Mouse (Mus musculus): ENCODE data around the gene Nr1d2. TPM values are rescaled to one million over a fixed set of nuclear protein-coding genes. Genes with fewer than 3 reads are reported as not detected.
A peak's percentile ranks its signal among the peaks of the same experiment; 100 is the strongest.
"Not testable (repeated sequence)": the region's sequence is repeated elsewhere in the genome, so short reads cannot be mapped to it uniquely, and the experiment has no call there.

The Nr1d2 gene
- total RNA-seq (2021): 100 to 1,000 TPM in 1 of 2 experiments, 10 to 100 TPM in 1; 88.0 to 102 TPM

DNA sequence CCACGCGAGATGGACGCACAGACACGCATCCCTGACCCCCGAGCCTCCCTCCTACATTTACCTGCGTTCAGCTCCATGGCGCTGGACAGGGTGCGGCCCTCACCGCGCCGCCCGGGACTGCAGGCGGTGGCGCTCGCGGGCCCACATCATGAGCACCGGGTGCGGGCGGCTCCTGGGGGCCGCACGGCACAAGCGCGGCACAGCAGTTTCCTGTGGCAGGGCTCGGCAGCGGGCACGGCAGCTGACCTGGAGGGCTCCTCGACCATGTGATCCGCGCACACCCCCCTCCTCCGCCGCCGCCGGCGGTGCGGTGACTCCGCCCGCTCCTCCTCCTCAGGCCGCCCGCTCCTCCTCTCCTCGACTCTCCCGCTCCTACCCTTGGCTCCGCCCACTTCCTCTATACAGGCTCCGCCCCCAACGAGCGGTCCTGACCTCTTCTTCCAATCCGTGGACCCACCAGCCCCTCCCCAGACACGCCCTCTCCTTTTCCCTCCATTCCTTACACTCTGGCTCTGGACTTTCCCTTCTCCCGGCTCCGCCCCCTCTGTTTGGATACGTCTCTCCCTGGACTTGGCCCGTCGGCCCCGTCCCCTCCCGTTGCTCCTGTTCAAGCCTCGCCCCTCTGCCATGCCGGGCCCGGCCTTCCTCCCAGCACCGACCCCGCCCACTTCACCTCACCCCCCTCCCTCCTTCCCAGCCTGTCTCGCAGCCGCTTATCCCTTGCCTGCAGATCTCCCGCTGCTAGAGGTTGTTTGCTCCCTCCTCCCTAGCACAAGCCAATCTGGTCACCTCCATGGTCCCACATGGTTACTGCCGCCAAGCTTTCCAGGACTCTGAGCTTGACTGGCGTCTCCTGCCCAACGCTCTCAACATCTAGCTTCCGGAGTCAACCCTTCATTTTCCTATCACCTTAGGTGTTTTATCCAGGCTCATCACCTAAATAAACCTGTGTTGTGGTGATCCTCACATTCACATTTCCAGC, at the start of gene Nr1d2:
Gene Nr1d2 (minus strand): TSS at position 378 of the 982 bp plus-strand sequence.
- peak; percentile 97 to 98 for DNase-seq (ENCODE audit: low spot score in 2 of 2)
- intact Hi-C loops (cut with DNase I): loop anchor here (1.0 kb wide), 1 partner anchor 32 kb away; the partner anchor contains the start of genes Nkiras1 and Rpl15

DNA sequence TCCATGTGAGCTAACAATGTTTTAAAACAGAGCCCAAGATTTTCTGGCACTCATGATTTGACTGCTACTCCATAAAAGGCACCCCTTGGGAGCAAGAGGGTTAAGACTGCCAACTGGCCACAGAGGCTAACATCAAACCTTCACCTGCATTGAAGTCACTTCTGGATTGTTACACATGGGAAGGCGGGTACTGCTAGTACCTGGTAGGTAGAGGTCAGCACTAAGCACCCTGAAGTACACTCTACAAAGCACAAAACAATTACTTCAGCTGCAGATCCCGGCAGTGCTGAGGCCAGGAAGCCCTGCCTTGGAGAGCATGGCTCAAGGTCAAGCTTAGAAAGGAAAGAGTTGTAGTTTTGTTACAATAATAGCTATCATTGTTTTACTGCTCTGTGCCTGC, 48.5 kb upstream of the Nr1d2 start:
- no peak for DNase-seq (ENCODE audit: low spot score in 2 of 2)
- intact Hi-C loops (cut with DNase I): no loop called here

DNA sequence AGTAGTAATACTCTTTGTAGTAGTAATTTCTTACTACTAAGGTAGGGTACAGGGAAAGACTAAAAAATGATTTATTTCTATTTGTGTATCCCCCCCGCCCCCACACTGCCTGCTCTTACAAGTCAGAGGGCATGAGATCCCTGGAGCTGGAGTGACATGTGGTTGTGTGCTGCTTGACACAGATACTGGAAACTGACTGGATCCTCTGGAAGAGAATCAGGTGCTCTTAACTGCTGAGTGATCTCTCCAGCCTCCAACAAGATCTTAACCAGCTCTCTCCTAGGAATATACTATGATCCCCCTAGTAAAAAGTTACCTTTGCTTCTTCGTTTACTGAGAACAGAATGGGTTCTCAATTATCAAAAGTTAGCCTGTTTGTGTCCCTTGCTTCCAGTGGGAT, 47.5 kb upstream of the Nr1d2 start:
- intact Hi-C loops (cut with DNase I): no loop called here
- no peak for DNase-seq (ENCODE audit: low spot score in 2 of 2)

DNA sequence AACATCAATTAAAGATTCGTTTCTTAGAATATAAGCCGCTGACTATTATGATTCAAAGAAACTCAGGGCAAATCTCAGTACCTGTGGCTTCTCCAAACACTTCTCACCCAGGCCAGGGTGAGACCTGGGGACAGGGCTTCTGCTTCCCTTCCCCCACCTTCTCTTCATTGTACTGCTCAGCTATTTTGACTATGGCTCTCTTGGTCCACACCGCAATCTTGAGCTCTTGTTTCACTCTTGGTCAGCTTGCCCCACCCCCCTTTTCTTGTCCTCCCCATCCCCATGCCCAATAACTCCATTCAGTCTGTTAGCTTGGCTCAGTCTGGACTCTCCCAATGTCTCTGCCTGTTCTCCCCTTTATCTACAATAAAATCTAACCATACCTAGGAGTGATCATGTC, 46.5 kb upstream of the Nr1d2 start:
- intact Hi-C loops (cut with DNase I): no loop called here
- no peak for DNase-seq (ENCODE audit: low spot score in 2 of 2)

DNA sequence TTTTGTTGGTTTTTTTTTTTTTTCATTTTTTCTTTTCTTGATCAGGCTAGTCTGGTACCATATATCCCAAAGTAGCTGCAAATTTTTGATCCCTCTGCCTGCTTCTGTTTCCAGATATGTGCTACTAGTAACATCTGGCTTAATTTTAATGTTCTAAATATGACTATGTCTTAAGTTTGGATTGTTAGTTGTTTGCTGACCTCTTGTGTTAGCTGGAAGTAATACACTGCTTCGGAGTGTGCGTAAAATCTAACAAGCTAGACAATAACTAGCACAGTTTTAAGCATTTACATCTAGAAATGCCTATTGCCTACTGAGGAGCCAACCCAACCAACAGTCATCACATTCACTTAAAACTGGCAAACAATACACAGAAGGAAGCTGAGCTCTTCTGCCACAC, 45.7 kb upstream of the Nr1d2 start:
- no peak for DNase-seq (ENCODE audit: low spot score in 2 of 2)
- intact Hi-C loops (cut with DNase I): no loop called here

DNA sequence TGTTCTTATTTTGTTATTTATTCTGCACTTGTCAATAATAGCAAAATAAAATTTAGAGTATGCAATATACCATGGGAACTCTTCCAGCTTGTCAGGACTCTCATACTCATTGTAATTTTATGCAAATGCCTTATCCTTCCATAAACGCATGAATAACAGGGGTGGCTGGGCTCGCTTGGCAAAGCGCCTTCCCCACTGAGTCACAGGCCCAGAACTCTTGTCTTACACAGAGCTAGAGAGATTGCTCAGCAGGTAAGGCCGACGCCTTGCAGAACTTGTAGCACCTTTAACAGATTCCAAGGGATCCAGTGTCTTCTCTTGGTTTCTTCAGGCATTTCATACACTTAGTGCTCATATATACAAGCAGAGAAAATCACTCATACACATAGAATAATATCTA, 41.4 kb upstream of the Nr1d2 start:
- intact Hi-C loops (cut with DNase I): no loop called here
- DNase-seq (ENCODE audit: low spot score in 2 of 2): no peak

DNA sequence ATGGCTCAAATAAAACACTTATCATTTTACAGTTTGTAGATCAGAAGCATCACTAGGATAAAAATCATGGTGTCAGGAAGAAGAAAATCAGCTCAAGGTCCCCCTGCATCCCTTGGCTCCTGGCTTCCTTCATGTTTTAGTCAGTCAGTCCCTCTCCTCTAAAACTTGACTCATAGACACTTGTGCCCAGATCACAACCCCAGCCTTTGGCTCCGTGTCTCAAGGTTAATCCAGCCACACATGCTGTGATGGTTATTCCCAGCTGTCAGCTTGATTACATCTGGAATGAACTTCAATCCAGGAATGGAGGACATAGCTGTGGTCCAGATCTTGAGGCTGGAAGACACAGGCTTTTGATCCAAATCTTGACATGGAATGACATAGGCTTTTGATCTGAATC, 35.6 kb upstream of the Nr1d2 start:
- intact Hi-C loops (cut with DNase I): loop anchor here (5.0 kb wide), 1 partner anchor 58 kb away; the partner anchor contains the start of gene Ube2e1

DNA sequence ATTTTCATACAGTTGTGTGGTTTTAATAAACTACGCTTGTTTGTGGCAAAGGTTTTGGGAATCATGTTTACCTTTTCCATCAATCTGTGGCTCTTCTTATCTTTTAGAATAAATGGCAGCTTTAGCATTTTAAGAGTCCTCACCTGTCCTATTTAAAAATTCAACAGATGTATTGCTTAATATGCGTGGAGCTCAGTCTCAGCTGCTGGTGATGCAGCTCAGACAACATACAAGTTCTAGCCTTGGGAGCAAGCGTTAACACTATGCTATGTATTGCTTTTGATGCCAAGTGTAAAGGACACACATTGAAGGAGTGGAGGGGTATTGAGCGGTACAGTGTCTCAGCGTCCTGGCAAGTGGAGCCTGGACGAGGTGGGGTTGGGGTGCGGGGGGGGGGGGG, 32.7 kb upstream of the Nr1d2 start:
- intact Hi-C loops (cut with DNase I): loop anchor here (1.0 to 5.0 kb wide), 2 partner anchors 32 to 61 kb away; partner anchors contain the start of genes Nr1d2 and Ube2e1

More for the DNA sequence above, 35.6 kb upstream of the Nr1d2 start:
- no peak for DNase-seq (ENCODE audit: low spot score in 2 of 2)

DNA sequence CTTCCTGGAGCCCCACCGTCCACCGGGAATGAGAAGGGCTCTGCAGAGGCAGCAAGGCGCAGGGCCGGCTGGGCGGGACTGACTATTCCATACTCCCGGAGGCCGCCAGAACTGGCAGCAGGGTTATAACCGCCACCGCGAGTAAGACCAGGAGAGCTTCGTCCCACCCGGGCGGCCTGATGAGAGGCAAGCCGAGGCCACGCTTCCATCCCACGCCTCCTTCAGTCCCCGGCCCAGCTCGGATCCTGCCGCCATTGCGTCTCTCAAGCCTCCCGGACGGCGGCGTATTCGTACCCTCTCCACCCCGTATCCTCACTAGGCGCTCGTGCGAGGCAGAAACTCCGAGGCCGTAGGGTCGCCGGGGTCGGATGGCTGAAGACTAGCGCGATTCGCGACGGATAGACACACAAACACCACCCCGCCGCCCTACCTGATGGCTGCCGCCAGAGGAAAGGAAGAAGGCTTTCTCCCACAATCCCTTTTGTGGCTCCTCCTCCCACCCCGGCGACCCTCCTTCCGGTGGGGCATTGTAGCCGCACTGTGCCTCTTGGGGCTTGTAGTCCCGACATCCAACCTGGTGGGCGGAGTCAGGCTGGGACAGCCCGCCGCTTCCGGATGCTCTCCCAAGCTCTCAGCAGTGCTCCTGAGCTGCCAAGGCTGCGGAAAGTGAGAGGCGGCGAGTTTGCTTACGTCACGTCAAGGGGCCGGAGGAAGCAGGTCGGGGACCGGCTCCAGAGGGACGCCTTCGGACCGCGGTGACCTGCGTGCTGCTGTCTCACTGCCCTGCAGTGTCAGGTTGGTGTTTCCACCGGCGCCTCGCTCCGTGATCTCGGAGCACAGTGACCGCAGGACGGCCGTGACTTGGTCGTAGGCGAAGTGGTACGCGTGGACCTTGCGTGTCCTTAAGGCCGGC, 31.9 kb upstream of the Nr1d2 start, which contains the start of the genes Nkiras1 and Rpl15:
Gene Nkiras1 (plus strand): TSS at position 608 of the 913 bp plus-strand sequence.
Gene Rpl15 (minus strand): TSS at position 863 of the 913 bp plus-strand sequence.
- intact Hi-C loops (cut with DNase I): loop anchor here (1.0 to 5.0 kb wide), 2 partner anchors 31 to 62 kb away; partner anchors contain the start of genes Nr1d2 and Ube2e1
- peak; percentile 98 for DNase-seq (ENCODE audit: low spot score in 2 of 2)

More for the DNA sequence above, 32.7 kb upstream of the Nr1d2 start:
- no peak for DNase-seq (ENCODE audit: low spot score in 2 of 2)

DNA sequence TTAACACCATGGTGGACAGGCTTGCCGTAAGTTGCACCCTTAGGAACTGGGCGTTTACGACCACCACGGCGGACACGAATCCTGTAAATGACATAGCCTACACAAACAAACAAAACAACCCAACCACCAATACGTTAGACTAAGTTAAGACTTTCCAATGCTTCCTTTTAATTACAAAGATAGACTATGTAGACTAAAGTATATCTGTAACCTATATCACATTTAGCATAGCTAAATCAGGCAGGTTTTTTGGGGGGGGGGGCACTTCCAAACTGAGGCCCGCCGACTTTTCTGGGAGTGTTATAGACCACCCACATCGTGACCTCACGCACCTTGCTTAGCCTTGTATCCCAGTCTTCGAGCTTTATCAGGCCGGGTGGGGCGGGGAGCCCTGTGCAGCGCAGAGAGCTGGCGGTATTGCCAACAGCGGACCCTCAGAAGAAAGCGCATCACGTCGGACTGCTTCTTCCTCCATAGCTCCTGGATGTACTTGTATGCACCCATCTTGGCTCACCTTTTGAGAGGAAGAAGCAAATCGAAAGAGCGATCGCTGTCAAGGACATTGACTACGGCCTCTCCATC, 31.1 kb upstream of the Nr1d2 start:
- intact Hi-C loops (cut with DNase I): loop anchor here (5.0 kb wide), 1 partner anchor 62 kb away; the partner anchor contains the start of gene Ube2e1

DNA sequence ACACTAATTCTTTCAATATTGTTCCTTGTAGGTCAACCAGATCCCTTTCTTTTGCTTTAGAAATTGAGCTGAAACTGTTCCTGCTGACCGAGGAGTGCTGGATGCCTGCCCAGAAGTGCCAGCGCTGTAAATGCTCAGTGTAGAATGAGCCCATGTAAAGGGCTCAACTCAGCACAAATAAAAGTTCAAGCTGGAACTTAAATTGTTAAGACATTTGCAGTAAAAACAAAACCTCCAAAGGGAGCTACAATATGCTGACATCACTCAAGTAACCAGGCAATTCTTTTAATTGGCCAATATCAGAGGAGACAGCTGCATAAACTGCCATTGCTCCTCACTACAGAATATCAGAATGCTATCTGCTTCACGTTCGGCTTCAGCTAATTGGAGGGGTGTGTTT, 24.5 kb upstream of the Nr1d2 start:
- DNase-seq (ENCODE audit: low spot score in 2 of 2): peak in 1 of 2 experiments; percentile 33
- intact Hi-C loops (cut with DNase I): no loop called here

More for the DNA sequence above, 31.1 kb upstream of the Nr1d2 start:
- not testable (repeated sequence) for DNase-seq (ENCODE audit: low spot score in 2 of 2)

DNA sequence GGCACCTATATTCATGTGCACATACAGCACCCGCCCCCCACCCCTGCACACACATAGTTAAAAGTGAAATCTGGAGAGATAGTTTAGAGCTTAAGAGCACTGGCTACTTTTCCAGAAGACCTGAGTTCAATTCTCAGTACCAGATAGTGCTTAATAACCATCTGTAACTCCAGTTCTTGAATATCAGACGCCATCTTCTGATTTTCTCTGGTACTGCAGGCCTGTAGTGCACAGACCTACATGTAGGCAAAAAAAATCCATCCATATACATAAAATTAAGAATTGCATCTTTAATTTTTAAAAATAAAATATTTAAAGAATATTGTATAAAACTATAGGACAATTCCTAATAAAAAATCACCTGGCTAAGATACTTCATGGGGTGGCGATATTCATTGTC, 22.3 kb upstream of the Nr1d2 start:
- no peak for DNase-seq (ENCODE audit: low spot score in 2 of 2)
- intact Hi-C loops (cut with DNase I): no loop called here

DNA sequence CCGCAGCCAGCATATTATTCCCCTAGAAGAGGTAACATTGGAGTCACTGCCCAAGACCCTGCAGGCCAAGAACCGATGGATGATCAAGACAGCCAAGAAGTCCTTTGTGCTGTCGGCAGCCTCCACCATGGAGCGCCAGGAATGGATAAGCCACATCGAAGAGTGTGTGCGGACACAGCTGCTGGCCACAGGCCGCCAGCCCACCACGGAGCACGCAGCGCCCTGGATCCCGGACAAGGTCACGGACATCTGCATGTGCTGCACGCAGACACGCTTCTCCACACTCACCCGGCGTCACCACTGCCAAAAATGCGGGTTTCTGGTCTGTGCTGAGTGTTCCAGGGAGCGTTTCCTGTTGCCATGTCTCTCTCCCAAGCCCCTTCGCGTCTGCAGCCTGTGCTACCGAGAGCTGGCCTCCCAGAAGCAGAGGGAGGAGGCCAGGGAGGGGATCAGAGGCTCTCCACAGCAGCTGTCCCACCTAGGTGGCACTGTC, 3.8 kb upstream of the Nr1d2 start:
- intact Hi-C loops (cut with DNase I): no loop called here

DNA sequence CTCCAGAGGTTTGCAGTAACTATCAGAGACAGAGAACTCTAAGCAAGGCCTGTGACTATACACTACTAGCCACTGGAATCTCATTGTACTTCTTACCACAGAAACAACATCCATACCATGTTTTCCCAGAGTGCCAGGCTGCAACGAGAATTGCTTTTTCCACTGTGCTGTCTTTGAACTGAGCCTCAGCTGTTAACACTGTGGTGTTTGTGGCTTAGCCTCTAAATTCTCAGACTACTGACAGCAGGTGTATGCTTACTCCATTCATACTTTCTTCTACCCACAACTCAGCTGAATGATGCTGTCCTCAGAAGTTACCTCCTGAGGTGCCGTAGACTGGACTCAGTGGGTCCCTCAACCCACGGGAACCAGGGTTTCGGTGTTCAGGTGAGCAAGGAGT, 2.9 kb upstream of the Nr1d2 start:
- no peak for DNase-seq (ENCODE audit: low spot score in 2 of 2)
- intact Hi-C loops (cut with DNase I): no loop called here

More for the DNA sequence above, 3.8 kb upstream of the Nr1d2 start:
- DNase-seq (ENCODE audit: low spot score in 2 of 2): no peak

DNA sequence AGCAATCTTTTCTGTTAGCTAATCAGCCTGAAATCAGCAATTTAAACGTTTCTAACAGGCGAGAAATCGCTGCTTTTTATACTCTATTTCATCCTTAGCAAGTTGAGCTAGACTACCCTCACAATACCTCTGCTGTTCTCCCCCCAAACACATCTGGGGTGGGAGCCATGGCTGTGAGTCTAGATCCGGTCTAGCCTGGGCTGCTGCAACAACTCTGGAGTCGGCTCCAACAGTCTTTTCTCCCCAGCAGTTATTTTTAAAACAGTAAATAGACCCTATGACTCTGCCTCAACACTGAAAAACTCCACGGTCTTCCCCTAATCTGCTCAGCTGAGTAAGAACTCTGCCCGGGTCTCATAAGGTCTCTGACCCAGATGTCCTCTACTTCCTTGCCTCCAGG, 1.2 kb upstream of the Nr1d2 start:
- intact Hi-C loops (cut with DNase I): no loop called here
- no peak for DNase-seq (ENCODE audit: low spot score in 2 of 2)

DNA sequence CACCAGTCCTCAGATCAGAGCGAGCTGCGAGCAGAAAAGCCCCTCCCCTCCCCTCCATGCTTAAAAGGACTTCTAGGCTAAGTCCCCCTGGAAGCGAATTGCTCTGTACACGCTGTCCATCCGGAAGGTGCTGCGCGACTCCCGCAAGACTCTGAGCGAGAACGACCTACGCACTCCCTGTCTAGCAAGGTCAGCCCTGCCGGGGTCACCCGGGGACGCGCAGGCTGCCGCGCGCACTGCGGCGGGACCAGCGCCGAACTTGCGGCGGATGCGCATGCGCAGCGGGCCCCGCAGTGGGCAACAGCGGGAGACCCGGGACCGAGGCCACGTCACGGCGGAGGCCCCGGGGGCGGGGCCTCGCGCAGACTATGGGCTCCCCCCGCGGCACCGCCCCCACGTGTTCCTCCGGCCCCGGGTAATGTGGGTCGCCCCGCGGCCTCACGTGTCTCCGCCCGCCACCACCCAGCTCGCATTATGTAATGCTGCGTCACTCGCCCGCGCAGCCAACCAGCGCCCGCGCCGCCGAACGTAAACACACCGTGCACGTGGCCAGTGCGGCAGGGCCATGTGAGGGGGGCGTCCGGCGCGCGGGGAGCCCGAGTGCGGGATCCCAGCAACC, 687 bp downstream of the Nr1d2 start:
- intact Hi-C loops (cut with DNase I): no loop called here
- peak; percentile 98 to 99 for DNase-seq (ENCODE audit: low spot score in 2 of 2)

DNA sequence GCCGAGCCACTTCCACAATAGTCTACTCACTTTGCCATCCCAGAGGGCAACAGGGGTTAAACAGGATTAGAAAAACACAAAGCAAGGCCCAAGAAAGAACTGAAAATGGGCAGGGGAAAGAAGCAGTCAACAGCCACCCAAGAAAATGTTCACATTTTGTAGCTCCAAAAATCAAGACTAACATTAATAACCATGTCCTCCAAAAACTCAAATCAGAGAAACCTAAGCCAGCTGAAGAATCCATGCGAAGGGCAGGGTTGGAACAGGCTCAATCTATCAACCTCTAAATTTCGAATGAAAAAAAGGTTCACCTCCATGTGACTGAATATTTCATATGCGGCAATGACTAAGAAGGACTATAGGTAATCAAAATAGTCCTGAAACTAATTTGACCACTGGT, 1.5 kb downstream of the Nr1d2 start:
- intact Hi-C loops (cut with DNase I): no loop called here

DNA sequence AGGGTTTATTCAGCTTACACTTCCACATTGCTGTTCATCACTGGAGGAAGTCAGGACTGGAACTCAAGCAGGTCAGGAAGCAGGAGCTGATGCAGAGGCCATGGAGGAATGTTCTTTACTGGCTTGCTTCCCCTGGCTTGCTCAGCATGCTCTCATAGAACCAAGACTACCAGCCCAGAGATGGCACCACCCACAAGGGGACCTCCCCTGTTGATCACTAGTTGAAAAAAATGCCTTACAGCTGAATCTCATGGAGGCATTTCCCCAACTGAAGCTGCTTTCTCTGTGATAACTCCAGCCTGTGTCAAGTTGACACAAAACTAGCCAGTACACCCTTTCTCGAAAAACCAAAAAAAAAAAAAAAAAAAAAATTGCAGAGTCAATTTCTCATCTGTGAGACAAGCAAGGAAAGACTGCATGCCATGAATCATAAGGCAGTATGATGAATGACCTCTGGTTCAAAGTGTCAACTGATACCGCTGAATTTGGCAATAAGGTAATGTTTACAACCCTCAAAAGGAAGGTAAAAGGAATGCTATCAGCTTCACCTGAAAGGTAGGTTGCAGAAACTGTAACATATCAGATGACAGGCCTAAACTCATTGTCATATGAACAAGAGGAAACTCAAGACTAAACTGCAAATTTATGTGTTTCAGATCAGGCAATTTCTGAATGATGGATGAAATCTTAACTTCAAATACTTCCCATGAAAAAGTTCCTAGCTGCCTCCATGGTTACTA, 2.3 kb downstream of the Nr1d2 start:
- intact Hi-C loops (cut with DNase I); DNase-seq (ENCODE audit: low spot score in 2 of 2): not testable (repeated sequence)

More for the DNA sequence above, 1.5 kb downstream of the Nr1d2 start:
- no peak for DNase-seq (ENCODE audit: low spot score in 2 of 2)
